Mouse (Mus musculus) embryonic facial prominence, embryonic 11.5 days (tissue): Measurements from ENCODE around the gene Slc25a10. TPM values are rescaled to one million over a fixed set of nuclear protein-coding genes. Genes with fewer than 3 reads are reported as not detected.

ENCODE experiments used
- ATAC-seq: fragments of 200-750 bp; cut with Nextera tagmentation; replicated peaks from 2 replicates; pipeline ENCODE4 v1.8.0; 2017; ENCODE audit warnings: low read depth; ENCODE audit not compliant: insufficient number of reproducible peaks, low FRiP score, low TSS enrichment
- DNase-seq: peaks from one replicate; pipeline ENCODE4 v3.0.0-alpha.2; 2015; ENCODE audit warnings: low spot score
- H3K27ac ChIP-seq: fragments of 300-500 bp; sonication (generic); replicated peaks from 2 replicates; pipeline ENCODE4 v1.5.1; 2014; ENCODE audit warnings: mild to moderate bottlenecking, low read depth, low read length, control low read depth
- H3K27me3 ChIP-seq: fragments of 300-500 bp; sonication (generic); 2 replicates; pipeline ENCODE4 v1.6.1; 2014; ENCODE audit warnings: mild to moderate bottlenecking, low read length, moderate library complexity, mixed read lengths; ENCODE audit not compliant: control insufficient read depth, insufficient read depth
- H3K36me3 ChIP-seq: fragments of 300-500 bp; sonication (generic); replicated peaks from 2 replicates; pipeline ENCODE4 v1.6.1; 2014; ENCODE audit warnings: low read depth, mild to moderate bottlenecking, low read length, moderate library complexity, mixed read lengths; ENCODE audit not compliant: control insufficient read depth, insufficient read depth
- H3K4me1 ChIP-seq: fragments of 300-500 bp; sonication (generic); 2 replicates; pipeline ENCODE4 v1.6.1; 2014; ENCODE audit warnings: low read length, mixed read lengths; ENCODE audit not compliant: control insufficient read depth, insufficient read depth
- H3K4me2 ChIP-seq: fragments of 300-500 bp; sonication (generic); 2 replicates; pipeline ENCODE4 v1.6.1; 2014; ENCODE audit warnings: low read depth, mild to moderate bottlenecking, control low read depth, low read length, moderate library complexity
- H3K4me3 ChIP-seq: fragments of 300-500 bp; sonication (generic); 2 replicates; pipeline ENCODE4 v1.5.1; 2014; ENCODE audit warnings: low read depth, low read length, control low read depth
- H3K9ac ChIP-seq: fragments of 300-500 bp; sonication (generic); replicated peaks from 2 replicates; pipeline ENCODE4 v1.6.1; 2014; ENCODE audit warnings: mild to moderate bottlenecking, control low read depth, low read length
- H3K9me3 ChIP-seq: fragments of 300-500 bp; sonication (generic); replicated peaks from 2 replicates; pipeline ENCODE4 v1.6.1; 2016; ENCODE audit warnings: mild to moderate bottlenecking, low read length, inconsistent platforms, mixed read lengths; ENCODE audit not compliant: control insufficient read depth
- WGBS: fragments of 180-500 bp; shearing (Covaris S2); extraction: QIAGEN DNeasy Blood & Tissue Kit; methylation state at CpG from one replicate; pipeline ENCODE4 v1.1.7; 2014; 5-methylcytosine and 5-hydroxymethylcytosine counted together
- polyA plus RNA-seq: library from polyadenylated mRNA; unstranded; fragments of >200 nt; fragmentation: Nextera tagmentation; extraction: Ambion mirVana; gene quantifications from 2 replicates; pipeline ENCODE4 v1.2.1, GENCODE M21; 2014

The Slc25a10 gene
- polyA plus RNA-seq, 1 experiment from 2014 or later: 46.9 TPM

DNA sequence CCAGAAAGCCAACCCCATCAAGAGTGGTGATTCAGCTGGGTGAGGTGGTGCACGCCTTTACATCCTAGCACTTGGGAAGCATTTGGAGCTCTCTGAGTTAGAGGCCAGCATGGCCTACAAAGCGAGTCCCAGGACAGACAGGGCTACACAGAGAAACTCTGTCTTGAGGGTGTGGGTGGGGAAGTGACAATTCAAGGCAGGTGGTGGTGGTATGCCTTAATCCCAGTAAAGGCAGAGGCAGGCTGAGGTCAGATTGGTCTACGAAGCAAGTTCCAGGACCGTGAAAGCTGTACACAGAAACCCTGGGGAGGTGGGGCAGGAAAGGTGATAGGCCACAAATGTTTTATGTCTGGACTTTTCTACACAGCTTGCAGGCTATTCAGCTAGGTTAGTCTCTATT, 36.7 kb upstream of the Slc25a10 start:
- WGBS: 88% methylated on average over 4 of the region's 4 CpGs

DNA sequence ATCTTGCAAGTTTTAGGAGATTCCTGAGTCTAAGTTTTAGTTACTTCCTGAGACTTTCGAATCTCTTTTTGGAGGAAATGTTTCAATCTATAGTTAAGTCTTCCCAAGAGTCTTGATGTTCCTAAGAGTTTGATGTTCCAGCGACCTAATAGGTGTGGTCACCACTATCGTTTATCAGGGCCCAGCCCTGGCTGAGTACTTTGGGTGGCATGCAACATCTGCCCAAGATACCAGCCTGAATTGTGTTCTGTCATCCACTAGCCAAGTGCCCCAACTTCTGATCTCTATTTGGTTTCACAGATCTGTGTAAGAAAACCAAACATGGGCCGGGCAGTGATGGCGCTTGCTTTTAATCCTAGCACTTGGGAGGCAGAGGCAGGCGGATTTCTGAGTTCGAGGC, 36.2 kb upstream of the Slc25a10 start:
- H3K4me2 ChIP-seq: no peak overlapping the region
- H3K27ac ChIP-seq: no peak overlapping the region
- H3K4me3 ChIP-seq: no peak overlapping the region
- no peak overlapping the region for H3K9ac ChIP-seq
- WGBS: 96% methylated on average over 7 of the region's 7 CpGs
- no peaks in the 10 kb centered on the region for H3K27me3 ChIP-seq
- H3K9me3 ChIP-seq: no peaks in the 10 kb centered on the region
- DNase-seq (no peak), ATAC-seq (no peak)
- no peaks in the 10 kb centered on the region; the same call in 1 of the 2 replicates for H3K36me3 ChIP-seq
- H3K4me1 ChIP-seq: no peaks in the 10 kb centered on the region; the same call in 1 of the 2 replicates

More for the DNA sequence above, 36.7 kb upstream of the Slc25a10 start:
- Histone ChIP-seq H3K4me1 (no peaks in the 10 kb centered on the region; the same call in 1 of the 2 replicates), H3K4me2 (no peak overlapping the region), H3K4me3 (no peak overlapping the region), H3K27me3 (no peaks in the 10 kb centered on the region), H3K27ac (no peak overlapping the region), H3K9ac (no peak overlapping the region), H3K9me3 (no peaks in the 10 kb centered on the region), H3K36me3 (no peaks in the 10 kb centered on the region; the same call in 1 of the 2 replicates)
- DNase-seq: no peak
- no peak for ATAC-seq

DNA sequence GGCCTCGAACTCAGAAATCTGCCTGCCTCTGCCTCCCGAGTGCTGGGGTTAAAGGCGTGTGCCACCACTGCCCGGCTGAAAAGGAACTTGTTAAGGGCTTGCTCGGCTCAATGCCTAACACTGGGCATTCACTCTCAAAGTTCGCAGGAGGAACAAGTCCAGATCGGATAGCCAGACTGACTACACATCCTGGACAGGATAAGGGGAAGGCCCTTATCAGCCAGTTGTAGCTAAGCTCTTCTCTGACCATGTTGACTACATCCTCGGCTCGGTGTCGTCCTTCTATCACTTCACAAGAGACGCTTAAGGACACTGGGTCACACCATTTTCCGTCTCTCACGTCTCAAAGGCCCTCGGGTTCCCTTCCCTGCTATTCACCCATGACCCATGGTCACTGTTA, 34.3 kb upstream of the Slc25a10 start:
- no peaks in the 10 kb centered on the region for H3K27me3 ChIP-seq
- H3K36me3 ChIP-seq: peaks cover 4% of the 10 kb centered on the region
- H3K27ac ChIP-seq: peak overlapping the region; percentile 52; the same call in 1 of the 2 replicates
- DNase-seq (no peak), ATAC-seq (0 out of 2 replicates have a peak, but pooled peaks have one; percentile 2)
- H3K4me2 ChIP-seq: peak overlapping the region; percentile 83
- H3K9ac ChIP-seq: peak overlapping the region; percentile 95
- H3K4me1 ChIP-seq: no peaks in the 10 kb centered on the region; the same call in 1 of the 2 replicates
- peak overlapping the region; percentile 89 for H3K4me3 ChIP-seq
- WGBS: 35% methylated on average over 14 of the region's 14 CpGs
- no peaks in the 10 kb centered on the region for H3K9me3 ChIP-seq

DNA sequence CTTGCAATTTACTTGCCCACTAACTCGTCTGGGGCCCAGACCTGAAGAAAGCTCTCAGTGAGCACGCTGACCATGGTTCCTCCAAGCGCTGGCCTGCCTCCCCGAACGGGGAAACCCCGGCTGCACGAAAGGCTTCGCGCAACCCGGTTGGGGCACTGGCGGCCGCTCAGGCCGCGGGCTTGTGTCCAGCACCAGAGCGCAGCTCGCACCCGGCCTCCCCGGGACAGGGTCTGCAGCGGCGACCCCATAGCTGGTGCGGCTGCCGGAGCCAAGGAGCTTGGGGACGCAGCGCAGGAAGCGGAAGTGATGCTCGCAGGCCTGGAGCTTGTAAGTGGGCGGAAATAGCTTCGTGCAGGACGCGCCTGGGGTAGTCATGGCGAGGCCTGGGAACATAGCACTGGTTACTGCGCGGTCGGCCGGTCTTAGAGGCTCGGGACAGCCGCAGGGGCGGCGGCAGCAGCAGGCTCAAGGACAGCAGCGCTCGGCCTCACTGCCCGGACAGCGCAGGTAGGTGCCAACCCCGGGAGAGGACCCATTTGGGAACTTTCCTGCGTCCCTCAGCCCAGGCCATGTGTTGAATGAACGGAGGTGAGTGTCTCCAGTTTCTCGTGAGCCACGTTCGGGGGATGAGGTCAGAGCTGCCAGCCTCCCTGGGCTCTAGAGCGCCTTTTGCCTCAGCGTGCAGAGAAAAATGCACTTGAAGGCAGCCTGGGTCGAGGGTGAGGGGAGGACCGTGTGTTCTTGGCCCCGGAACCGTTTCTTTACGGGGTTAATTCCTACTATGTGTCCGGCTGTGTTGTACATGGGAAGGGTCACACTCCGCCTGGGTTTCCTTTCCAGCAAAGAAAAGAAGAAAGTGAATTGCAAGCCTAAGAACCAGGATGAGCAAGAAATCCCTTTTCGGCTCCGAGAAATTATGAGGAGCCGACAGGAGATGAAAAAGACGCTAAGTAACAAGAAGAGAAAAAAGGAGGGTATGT, 33.6 kb upstream of the Slc25a10 start, which contains the start of the genes Oxld1 and Ccdc137:
TSS of gene Oxld1 (minus strand) at position 297 of the 980 bp plus-strand sequence.
TSS of gene Ccdc137 (plus strand) at position 344 of the 980 bp plus-strand sequence.
- peak within 1 kb of the TSS; percentile 83 for H3K4me2 ChIP-seq
- WGBS: 5% methylated on average over 62 of the region's 62 CpGs
- H3K9ac ChIP-seq: peak within 1 kb of the TSS; percentile 95
- ATAC-seq (peak; percentile 86), DNase-seq (peak; percentile 92)
- H3K9me3 ChIP-seq: no peaks in the 10 kb centered on the region
- H3K36me3 ChIP-seq: peaks cover 4% of the 10 kb centered on the region
- H3K27ac ChIP-seq: peak within 1 kb of the TSS; percentile 52; the same call in 1 of the 2 replicates
- no peaks in the 10 kb centered on the region; the same call in 1 of the 2 replicates for H3K4me1 ChIP-seq
- H3K4me3 ChIP-seq: peak within 1 kb of the TSS; percentile 89
- no peaks in the 10 kb centered on the region for H3K27me3 ChIP-seq

DNA sequence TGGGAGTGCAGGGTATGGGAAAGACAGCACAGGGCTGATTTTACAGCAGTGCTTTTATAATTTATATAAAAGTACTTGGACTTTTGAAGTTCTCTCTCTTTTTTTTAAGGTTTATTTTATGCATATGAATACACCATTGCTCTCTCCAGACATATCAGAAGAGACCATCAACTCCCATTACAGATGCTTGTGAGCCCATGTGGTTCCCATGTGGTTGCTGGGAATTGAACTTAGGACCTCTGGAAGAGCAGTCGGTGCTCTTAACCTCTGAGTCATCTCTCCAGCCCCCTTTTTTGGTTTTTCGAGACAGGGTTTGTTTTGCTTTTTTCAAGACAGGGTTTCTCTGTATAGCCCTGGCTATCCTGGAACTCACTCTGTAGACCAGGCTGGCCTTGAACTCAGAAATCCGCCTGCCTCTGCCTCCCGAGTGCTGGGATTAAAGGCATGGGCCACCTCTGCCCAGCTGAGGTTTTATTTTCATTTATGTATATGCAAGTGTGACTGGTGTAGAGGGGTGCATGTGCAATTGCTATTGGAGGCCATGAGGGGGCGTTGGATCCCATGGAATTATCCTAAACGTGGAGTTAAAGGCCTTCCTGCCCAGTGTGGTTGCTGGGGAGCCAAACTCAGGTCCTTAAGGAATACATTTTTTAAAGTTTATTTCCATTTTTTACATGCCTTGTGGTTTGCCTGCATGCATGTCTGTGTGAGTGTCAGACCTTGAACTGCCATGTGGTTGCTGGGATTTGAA, 32.6 kb upstream of the Slc25a10 start:
- ATAC-seq (no peak), DNase-seq (no peak)
- Histone ChIP-seq H3K36me3 (peaks cover 4% of the 10 kb centered on the region), H3K4me2 (peak overlapping the region; percentile 83), H3K27ac (no peak overlapping the region), H3K27me3 (no peaks in the 10 kb centered on the region), H3K9me3 (no peaks in the 10 kb centered on the region), H3K4me1 (no peaks in the 10 kb centered on the region; the same call in 1 of the 2 replicates), H3K4me3 (peak overlapping the region; percentile 89), H3K9ac (peak overlapping the region; percentile 95)
- 67% methylated on average over 6 of the region's 6 CpGs for WGBS

DNA sequence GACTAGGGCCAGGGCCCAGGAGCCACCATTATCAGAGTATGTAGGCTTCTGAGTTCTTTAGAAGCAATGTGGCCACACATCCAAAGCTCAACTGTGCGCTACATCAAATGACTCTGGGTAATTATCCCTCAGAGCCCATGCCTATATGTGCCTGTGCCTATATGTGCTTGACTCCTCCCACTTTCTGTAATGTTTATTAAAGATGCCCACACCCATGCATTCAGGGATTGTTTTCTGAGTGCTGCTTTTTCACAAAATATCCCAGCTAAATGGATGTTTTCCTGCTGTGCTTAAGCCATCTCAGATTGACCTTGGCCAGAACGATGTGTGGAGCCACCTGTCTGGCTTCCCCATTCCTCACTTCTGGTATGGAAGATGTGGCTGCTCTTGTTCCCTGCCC, 28.1 kb upstream of the Slc25a10 start:
- no peak for DNase-seq
- no peak for ATAC-seq
- no peaks in the 10 kb centered on the region for H3K9me3 ChIP-seq
- no peaks in the 10 kb centered on the region for H3K27me3 ChIP-seq
- no peak overlapping the region for H3K27ac ChIP-seq
- H3K4me2 ChIP-seq: no peak overlapping the region
- no peaks in the 10 kb centered on the region for H3K4me1 ChIP-seq
- H3K4me3 ChIP-seq: no peak overlapping the region
- H3K9ac ChIP-seq: no peak overlapping the region
- 90% methylated on average over 2 of the region's 2 CpGs for WGBS
- H3K36me3 ChIP-seq: peaks cover 4% of the 10 kb centered on the region

DNA sequence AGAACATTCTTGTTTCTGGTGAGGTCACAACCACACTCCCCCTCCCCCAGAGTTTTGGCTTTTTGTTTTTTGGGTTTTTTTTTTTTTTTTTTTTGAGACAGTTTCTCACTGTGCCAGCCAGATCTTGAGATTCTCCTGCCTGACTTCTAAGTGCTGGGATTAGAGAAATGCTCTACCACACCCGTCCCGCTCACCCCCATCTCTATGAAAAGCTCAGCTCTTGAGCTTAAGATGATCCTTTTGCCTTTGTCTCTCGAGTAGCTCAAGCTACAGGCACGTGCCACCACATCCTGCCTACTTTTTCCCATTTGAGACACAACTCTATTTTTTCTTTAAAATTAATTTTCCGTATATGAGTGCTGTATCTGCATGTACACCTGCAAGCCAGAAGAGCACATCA, 27.3 kb upstream of the Slc25a10 start:
- Histone ChIP-seq H3K36me3 (peaks cover 4% of the 10 kb centered on the region), H3K9ac (no peak overlapping the region), H3K4me2 (no peak overlapping the region), H3K4me3 (no peak overlapping the region), H3K27me3 (no peaks in the 10 kb centered on the region), H3K9me3 (no peaks in the 10 kb centered on the region), H3K27ac (no peak overlapping the region), H3K4me1 (no peaks in the 10 kb centered on the region)
- ATAC-seq: no peak
- no peak for DNase-seq
- 85% methylated on average over 5 of the region's 5 CpGs for WGBS
